Mouse (Mus musculus) ES-Bruce4 (cell line): ENCODE results near the gene Eef1g. TPM values are rescaled to one million over a fixed set of nuclear protein-coding genes. Genes with fewer than 3 reads are reported as not detected.

Source experiments
- H3K27ac ChIP-seq: 2 replicates; pipeline ENCODE4 v1.5.1; 2012; ENCODE audit warnings: low read length, inconsistent platforms; ENCODE audit not compliant: insufficient read depth
- H3K27me3 ChIP-seq: 2 replicates; pipeline ENCODE4 v1.6.1; 2012; ENCODE audit warnings: mild to moderate bottlenecking, low read length, inconsistent platforms; ENCODE audit not compliant: control insufficient read depth, poor library complexity, insufficient read depth, severe bottlenecking
- H3K36me3 ChIP-seq: 2 replicates; pipeline ENCODE4 v1.6.1; 2012; ENCODE audit warnings: inconsistent platforms, mild to moderate bottlenecking, low read length, moderate library complexity; ENCODE audit not compliant: control insufficient read depth, poor library complexity, insufficient read depth, severe bottlenecking
- H3K4me1 ChIP-seq: one replicate; pipeline ENCODE4 v1.8.1; 2011; ENCODE audit warnings: low read length; ENCODE audit not compliant: control insufficient read depth, insufficient read depth
- H3K4me3 ChIP-seq: 2 replicates; pipeline ENCODE4 v1.5.1; 2011; ENCODE audit warnings: low read depth, mild to moderate bottlenecking, low read length
- H3K9ac ChIP-seq: 2 replicates; pipeline ENCODE4 v1.6.1; 2012; ENCODE audit warnings: low read depth, mild to moderate bottlenecking, inconsistent platforms; ENCODE audit not compliant: poor library complexity, severe bottlenecking
- H3K9me3 ChIP-seq: replicated peaks from 2 replicates; pipeline ENCODE4 v1.6.1; 2012; ENCODE audit warnings: mild to moderate bottlenecking, low read length, inconsistent platforms; ENCODE audit not compliant: control insufficient read depth, poor library complexity, insufficient read depth, severe bottlenecking
- CTCF ChIP-seq: IDR thresholded peaks from one replicate; pipeline ENCODE4 v1.8.1; 2011; ENCODE audit warnings: low read depth, low read length
- EP300 ChIP-seq: IDR thresholded peaks from 2 replicates; pipeline ENCODE4 v1.6.1; 2011; ENCODE audit warnings: low read depth, low read length; ENCODE audit not compliant: insufficient read depth
- POLR2A ChIP-seq: IDR thresholded peaks from one replicate; pipeline ENCODE4 v1.8.1; 2011; ENCODE audit warnings: low read length; ENCODE audit not compliant: insufficient read depth
- polyA plus RNA-seq: library from polyadenylated mRNA; stranded (reverse); fragments of >200 nt; gene quantifications from 2 replicates; pipeline ENCODE4 v1.2.4, GENCODE M21; 2011; ENCODE audit warnings: low read depth; ENCODE audit not compliant: missing spikeins, insufficient read depth, insufficient read length

Eef1g gene
- polyA plus RNA-seq, 1 experiment: 1,175 TPM

- Histone ChIP-seq H3K36me3 (peaks cover 3% of the 10 kb centered on the region; the same call in 1 of the 2 replicates), H3K27me3 (no peaks in the 10 kb centered on the region), H3K27ac (no peak overlapping the region), H3K9ac (no peak overlapping the region), H3K4me1 (no peaks in the 10 kb centered on the region), H3K4me3 (no peak overlapping the region), H3K9me3 (no peaks in the 10 kb centered on the region)
- TF ChIP-seq CTCF: no peak
- no peak for TF ChIP-seq EP300
- no peak for TF ChIP-seq POLR2A
Observed at GRCm38 (mm10) chr19:8926766-8927165, 40.1 kb upstream of the Eef1g start.

GRCm38 (mm10) chr19:8927891-8928525, 38.8 kb upstream of the Eef1g start:
- Histone ChIP-seq H3K27me3 (no peaks in the 10 kb centered on the region), H3K9ac (no peak overlapping the region), H3K4me3 (no peak overlapping the region), H3K9me3 (no peaks in the 10 kb centered on the region), H3K4me1 (no peaks in the 10 kb centered on the region), H3K36me3 (no peaks in the 10 kb centered on the region), H3K27ac (no peak overlapping the region)
- TF ChIP-seq POLR2A: no peak
- TF ChIP-seq EP300: no peak
- TF ChIP-seq CTCF: no peak

GRCm38 (mm10) chr19:8928689-8929223, 38.1 kb upstream of the Eef1g start:
- Histone ChIP-seq H3K27me3 (no peaks in the 10 kb centered on the region), H3K36me3 (no peaks in the 10 kb centered on the region), H3K9me3 (no peaks in the 10 kb centered on the region), H3K4me3 (peak overlapping the region; percentile 63), H3K4me1 (no peaks in the 10 kb centered on the region), H3K27ac (no peak overlapping the region), H3K9ac (peak overlapping the region; percentile 93)
- TF ChIP-seq POLR2A (no peak), EP300 (no peak), CTCF (no peak)

- Histone ChIP-seq H3K4me3 (peak within 1 kb of the TSS; percentile 63), H3K27me3 (no peaks in the 10 kb centered on the region), H3K4me1 (no peaks in the 10 kb centered on the region), H3K27ac (no peak within 1 kb of the TSS), H3K9me3 (no peaks in the 10 kb centered on the region), H3K9ac (peak within 1 kb of the TSS; percentile 93), H3K36me3 (no peaks in the 10 kb centered on the region)
- TF ChIP-seq POLR2A (no peak), EP300 (no peak), CTCF (peak; percentile 29)
Observed at GRCm38 (mm10) chr19:8929224-8930088, 37.4 kb upstream of the Eef1g start, which contains the start of the genes Rom1 and Eml3. Gene Rom1 (minus strand): TSS chr19:8929356. Gene Eml3 (plus strand): TSS chr19:8929552.

- Histone ChIP-seq H3K9ac (peak overlapping the region; percentile 93), H3K9me3 (no peaks in the 10 kb centered on the region), H3K27me3 (no peaks in the 10 kb centered on the region), H3K4me1 (no peaks in the 10 kb centered on the region), H3K4me3 (peak overlapping the region; percentile 63), H3K36me3 (no peaks in the 10 kb centered on the region), H3K27ac (no peak overlapping the region)
- no peak for TF ChIP-seq POLR2A
- TF ChIP-seq EP300: no peak
- TF ChIP-seq CTCF: no peak
Observed at GRCm38 (mm10) chr19:8930117-8930516, 36.7 kb upstream of the Eef1g start.

GRCm38 (mm10) chr19:8930771-8931170, 36.1 kb upstream of the Eef1g start:
- Histone ChIP-seq H3K27ac (no peak overlapping the region), H3K9ac (no peak overlapping the region; the same call in 1 of the 2 replicates)
- TF ChIP-seq EP300 (no peak), CTCF (no peak), POLR2A (no peak)

More at GRCm38 (mm10) chr19:8930771-8931170, 36.1 kb upstream of the Eef1g start:
- H3K4me1 ChIP-seq: no peaks in the 10 kb centered on the region
- H3K9me3 ChIP-seq: no peaks in the 10 kb centered on the region
- H3K27me3 ChIP-seq: no peaks in the 10 kb centered on the region
- H3K36me3 ChIP-seq: no peaks in the 10 kb centered on the region
- H3K4me3 ChIP-seq: no peak overlapping the region
